Mouse (Mus musculus) gastrocnemius, postnatal 4 days (tissue): ENCODE measurements around the gene Praf2. TPM values are rescaled to one million over a fixed set of nuclear protein-coding genes. Genes with fewer than 3 reads are reported as not detected.
"Not testable (repeated sequence)": the region's sequence is repeated elsewhere in the genome, so short reads cannot be mapped to it uniquely, and the experiment has no call there.

Experiments used
- DNase-seq, 2 experiments: peaks; one replicate each; pipeline ENCODE4 v3.0.0; 2021 to 2022; ENCODE audit warnings: low spot score in 2 of 2, mixed read lengths in 2 of 2
- total RNA-seq, 2 experiments: library from RNA; stranded (reverse); gene quantifications; 2 replicates each; pipeline ENCODE4 v1.2.3; 2021

Praf2 gene
- total RNA-seq, 2 experiments from 2014 or later = 18.5 to 18.7 TPM

GRCm38 (mm10) chrX:7733571-7734156 is 5.4 kb downstream of the Praf2 start:
- peak; percentile 43 to 66 for DNase-seq

- DNase-seq = no peak
Observed at GRCm38 (mm10) chrX:7739336-7740081, 11.3 kb downstream of the Praf2 start.

GRCm38 (mm10) chrX:7740082-7740819 is 12.0 kb downstream of the Praf2 start:
- no peak for DNase-seq

GRCm38 (mm10) chrX:7741103-7741502 is 12.9 kb downstream of the Praf2 start:
- DNase-seq = no peak

- no peak for DNase-seq
Observed at GRCm38 (mm10) chrX:7743470-7743869, 15.2 kb downstream of the Praf2 start.

DNA sequence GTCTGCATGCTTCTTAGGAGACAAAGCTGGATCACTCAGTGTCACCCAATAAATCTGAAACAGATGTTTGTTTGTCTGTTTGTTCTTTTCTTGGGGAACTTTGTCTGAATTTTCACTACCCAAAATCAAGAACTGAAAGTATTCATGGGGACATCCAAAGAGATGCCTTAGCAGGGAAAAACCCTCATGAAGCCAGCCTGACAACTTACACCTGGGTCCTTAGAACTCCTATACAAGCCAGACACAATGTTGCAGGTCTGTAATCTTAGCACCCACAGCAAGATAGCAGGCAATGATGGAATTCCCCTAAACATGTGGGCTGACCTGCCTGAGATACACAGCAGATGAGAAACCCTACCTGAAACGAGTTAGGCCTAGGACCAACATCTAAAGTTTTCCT is 16.7 kb downstream of the Praf2 start:
- no peak for DNase-seq

- no peak for DNase-seq
Observed at GRCm38 (mm10) chrX:7745429-7745828, 17.2 kb downstream of the Praf2 start.

GRCm38 (mm10) chrX:7750432-7751116 is 22.3 kb downstream of the Praf2 start, which contains the start of gene Ccdc120:
Gene Ccdc120 (minus strand): TSS chrX:7750905.
- DNase-seq = peak in 1 of 2 experiments; percentile 42

DNA sequence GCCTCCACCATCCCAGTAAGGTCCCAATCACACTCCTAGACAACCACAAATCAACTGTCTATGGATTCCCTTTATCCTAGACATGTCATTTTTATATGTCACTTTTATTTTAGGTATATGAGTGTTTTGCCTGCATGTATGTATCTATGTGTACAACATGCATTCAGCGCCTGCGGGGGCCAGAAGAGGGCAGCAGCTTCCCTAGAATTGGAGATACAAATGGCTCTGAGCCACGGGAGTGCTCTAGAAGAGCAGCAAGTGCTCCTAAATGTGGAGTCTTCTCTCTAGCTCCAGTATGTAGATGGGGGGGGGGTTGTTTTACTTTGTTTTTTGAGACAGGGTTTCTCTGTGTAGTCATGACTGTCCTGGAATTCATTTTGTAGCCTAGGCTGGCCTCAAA is 25.4 kb downstream of the Praf2 start:
- not testable (repeated sequence) for DNase-seq

- DNase-seq = peak; percentile 63 to 86
Observed at GRCm38 (mm10) chrX:7762137-7762920, 34.1 kb downstream of the Praf2 start, which contains the start of gene Tfe3. Gene Tfe3 (plus strand): TSS chrX:7762560.

DNA sequence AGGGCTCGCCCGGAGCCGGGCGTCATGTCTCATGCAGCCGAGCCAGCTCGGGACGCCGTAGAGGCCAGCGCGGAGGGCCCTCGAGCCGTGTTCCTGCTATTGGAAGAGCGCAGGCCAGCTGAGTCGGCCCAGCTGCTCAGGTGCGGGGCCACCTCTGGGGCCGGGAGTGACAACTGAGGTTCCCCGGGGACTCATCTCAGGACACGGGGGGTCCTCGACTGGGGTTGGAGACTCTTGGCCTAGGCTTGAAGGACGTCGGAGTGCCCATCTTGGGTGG is 34.6 kb downstream of the Praf2 start:
- DNase-seq = no peak

DNA sequence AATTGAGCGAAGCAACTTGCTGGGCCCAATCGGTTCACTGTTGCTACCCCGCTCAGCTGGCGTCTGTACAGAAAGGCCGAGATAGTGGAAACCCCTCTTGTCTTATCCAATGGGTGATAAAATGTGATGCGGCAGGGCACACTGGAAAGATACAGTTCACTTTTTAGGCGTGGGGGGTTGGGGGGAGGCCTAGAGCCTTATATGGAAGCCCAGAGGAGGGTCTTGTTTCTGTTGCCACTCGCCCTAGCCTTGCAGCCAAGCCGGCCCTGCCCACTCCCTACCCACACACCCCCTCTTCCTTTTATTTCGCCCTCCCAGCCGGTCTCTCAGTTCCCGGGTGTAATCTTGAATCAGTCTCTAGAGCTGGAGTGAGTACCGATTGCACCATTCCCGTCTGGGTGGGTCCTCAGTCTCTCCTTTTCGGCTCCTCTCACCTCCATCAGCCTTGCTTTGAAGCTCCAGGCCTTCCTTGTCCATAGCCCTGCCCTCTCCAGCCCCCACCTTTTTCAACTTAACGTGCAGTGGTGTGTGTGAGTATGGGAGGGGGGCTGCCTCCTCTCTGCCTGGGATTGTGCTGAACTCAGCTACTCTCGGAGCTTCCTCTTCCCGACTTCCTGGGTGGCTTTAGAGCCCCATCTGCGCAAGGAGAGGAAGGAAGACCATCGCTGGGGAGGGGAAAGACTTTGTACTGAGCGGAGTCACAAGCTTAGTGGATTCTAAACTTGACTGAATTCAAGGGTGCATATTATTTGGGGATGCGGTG is 35.6 kb downstream of the Praf2 start:
- DNase-seq = peak in 1 of 2 experiments; percentile 17

- DNase-seq = no peak
Observed at GRCm38 (mm10) chrX:7764657-7765280, 36.5 kb downstream of the Praf2 start.

DNA sequence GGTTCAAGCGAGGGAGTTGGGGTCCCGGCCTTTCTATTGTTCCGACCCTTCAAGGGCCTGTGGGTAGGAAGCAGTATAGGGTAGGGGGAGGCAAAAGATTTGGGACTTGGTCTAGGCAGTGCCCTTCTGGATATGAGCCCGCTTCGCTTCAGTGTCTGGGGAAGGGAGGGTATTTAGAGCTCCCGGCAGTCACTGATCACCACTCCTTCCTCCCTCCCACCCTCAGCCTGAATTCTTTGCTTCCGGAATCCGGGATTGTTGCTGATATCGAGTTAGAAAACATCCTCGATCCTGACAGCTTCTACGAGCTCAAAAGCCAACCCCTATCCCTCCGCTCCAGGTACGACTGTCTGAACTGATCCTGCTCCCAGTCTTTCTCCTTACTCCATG is 37.0 kb downstream of the Praf2 start:
- no peak for DNase-seq

DNA sequence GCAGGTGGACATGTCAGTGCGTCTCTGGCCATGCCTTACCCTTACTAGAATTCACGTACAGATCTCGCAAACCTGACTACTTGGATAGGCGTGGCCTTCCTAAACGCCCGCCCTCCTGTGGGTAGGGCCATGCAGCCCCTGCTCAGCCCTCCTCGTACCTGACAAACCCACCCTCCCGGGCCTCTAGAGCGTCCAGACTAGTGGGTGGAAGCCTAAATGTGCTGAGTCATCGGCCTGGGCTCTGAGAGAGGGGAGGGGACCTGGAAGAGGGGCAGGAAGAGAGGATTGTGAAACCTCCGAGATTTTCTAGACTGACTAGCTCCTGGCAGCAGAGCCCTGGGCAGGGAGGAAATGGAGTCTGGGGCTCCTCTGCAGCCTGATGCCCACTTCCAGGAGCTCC is 37.5 kb downstream of the Praf2 start:
- DNase-seq = peak in 1 of 2 experiments; percentile 17

- no peak for DNase-seq
Observed at GRCm38 (mm10) chrX:7769302-7770017, 41.2 kb downstream of the Praf2 start.

DNA sequence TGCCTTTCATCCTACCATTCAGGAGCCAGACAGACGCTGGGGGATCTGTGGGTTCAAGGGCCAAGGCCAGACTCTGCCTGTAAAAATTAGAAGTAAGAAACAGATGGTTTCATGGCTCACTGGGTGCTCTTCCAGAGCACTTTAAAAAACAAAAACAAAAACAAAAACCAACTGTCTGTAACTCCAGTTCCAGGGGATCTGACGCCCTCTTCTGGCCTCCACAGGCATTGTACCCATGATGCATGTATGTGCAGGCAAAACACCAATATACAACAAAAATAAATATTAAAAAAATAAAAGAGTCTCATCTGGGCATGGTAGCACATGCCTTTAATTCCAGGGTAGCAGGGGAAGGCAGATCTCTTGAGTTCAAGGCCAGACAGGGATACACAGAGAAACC is 44.5 kb downstream of the Praf2 start:
- no peak for DNase-seq

DNA sequence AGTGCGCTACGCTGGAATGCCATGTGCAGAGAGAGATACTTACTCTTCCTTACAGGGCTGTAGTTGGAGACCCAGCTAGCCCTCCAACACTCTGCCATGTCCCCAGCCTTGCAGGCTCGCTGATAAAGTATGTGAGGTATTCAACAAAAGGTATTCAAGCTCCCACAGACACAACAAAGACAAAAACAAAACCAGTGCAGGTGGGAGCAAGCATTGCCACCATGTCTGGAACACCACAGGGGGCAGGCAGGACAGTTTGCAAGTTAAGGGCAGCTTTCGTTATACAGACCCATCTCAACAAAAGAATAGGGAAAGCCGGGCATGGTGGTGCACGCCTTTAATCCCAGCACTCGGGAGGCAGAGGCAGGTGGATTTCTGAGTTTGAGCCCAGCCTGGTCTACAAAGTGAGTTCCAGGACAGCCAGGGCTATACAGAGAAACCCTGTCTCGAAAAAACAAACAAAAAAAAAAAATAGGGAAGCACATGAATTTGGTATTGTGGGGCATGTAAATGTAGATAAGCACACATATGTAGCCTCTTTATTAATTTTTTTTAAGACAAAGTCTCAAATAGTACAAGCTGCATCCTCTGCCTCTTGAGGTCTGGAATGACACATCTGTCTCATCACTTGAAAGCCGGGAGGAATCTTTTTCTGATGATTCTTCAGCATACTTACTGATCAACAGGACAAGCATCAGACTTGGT is 47.4 kb downstream of the Praf2 start:
- no peak for DNase-seq
